Mouse (Mus musculus) spleen, postnatal 0 days (tissue): ENCODE data around the gene Tsr1. TPM values are rescaled to one million over a fixed set of nuclear protein-coding genes. Genes with fewer than 3 reads are reported as not detected.

Experiments
- polyA plus RNA-seq: library from polyadenylated mRNA; unstranded; fragments of >200 nt; fragmentation: Nextera tagmentation; extraction: Ambion mirVana; gene quantifications from 2 replicates; pipeline ENCODE4 v1.2.1, GENCODE M21; 2015

Gene Tsr1
- 22.5 and 23.3 TPM in 2 replicates for polyA plus RNA-seq

DNA sequence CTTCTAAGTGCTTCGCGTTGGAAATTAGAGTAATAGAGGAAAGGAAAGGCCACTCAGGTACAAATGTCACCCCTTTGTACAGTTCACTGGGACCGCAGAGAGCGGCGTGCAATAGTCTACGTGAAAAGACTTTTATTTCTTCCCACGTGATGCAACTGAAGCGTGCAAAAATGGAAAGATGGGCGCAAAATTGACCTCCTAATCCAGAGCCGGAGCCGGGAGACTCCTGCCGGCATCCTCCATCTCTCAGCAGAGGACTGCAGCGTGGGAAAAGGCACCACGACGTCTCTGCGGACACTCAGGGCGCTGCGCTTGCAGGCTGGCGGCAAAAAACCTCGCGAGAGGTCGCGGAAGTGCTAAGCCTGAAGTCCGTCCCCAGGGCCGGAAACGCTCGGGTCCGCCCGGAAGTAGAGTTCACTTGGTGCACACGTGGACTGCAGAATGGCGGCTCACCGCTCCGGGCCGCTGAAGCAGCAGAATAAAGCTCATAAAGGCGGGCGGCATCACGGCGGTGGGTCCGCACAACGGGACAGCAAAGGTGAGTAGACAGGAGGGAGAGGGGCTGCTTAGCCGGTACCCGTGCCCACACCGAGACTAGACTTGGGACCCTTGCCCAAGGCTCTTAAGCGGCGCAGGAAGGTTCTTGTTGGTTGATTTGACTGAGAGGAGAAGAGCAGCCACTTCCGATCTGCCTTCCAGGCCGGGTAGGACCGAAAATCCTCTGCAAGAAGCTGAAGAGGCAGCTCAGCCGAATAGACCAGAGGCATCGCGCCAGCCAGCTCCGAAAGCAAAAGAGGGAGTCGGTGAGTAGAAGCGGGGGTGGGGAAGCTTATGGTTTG lies at the start of gene Tsr1:
Gene Tsr1, plus strand, starts transcription at position 394 of the 839 bp plus-strand sequence.

DNA sequence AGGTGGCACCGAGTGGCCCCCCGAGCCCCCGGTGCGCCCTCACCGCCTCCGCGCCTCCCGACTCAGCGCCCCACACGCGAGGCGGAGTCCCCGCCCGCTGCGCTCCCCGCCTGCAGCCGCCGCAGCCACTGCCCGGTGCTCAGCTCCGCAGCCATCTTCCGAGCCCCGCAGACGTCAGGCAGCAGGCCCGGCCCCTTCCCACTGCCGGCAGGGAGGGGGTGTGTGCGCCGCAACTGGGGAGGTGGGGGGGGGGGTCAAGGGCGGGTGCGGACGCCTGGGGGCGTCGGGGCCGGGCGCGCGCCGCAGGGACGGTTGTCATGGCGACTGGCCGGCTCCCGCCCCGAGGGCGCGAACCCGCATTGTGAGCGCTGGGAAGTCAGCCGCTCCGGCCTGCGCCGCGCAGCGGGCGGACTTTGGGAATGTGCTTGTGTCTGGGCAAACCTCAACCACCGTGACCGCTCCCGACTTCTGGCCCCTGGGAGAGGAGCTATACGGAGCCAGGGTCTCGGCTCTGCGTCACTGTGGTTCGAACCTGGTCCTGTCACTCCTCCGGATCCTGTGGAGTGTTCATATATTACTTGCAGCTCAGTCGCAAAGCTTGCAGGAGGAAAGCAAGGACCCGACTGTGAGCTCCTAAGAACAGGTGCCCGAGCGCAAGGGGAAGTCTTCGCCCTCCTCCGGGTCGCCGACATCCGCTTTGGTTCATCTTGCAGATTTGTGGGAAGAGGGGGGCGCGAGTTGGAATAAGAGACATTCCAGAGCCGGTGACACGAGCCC lies 782 bp upstream of the Tsr1 start, which contains the start of gene Sgsm2:
Gene Sgsm2, minus strand, starts transcription at position 160 of the 777 bp plus-strand sequence.

DNA sequence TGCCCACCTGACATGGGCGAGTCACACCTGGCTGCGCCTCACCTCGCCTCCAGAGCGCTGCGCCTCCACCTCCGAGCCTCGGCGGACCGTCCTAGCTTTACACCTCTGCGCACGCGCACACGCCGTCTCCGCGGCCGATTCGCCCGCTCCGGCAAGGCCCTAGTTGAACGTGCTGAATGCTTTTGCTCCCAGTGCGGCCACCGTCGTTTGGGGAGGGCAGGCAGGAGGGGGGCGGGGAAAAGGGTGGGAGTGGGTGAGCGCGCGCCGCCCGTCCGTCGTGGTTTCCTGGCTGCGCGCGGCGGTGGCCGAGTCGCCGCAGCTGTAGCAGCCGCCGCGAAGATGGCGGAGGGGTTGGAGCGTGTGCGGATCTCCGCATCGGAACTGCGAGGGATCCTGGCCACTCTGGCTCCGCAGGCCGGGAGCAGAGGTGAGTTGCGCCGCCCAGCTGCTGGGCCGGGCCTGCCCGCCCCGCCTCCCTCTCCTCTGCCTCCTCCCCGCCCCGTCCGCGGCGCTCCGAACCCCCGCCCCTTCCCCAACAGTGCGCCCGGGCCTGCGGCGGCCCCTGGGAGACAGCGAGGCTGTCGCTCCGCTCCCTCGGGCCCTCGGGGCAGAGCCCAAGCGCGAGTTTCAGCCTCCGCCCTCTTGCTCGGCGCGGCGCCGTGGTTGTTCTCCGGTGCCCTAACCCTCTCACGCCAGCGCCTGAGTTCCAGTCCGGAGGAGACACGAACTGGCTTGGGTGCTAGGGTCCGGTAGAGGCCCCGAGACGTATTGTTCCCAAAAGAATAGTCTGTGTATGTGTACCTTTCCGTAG lies 27.9 kb downstream of the Tsr1 start, which contains the start of the genes Smg6 and Srr:
Gene Smg6, plus strand, starts transcription at position 247 of the 811 bp plus-strand sequence.
Gene Srr, minus strand, starts transcription at position 372 of the 811 bp plus-strand sequence.

Other genes with a start within 250 kb of the Tsr1 start
- 11.7 and 12.5 TPM in 2 replicates for gene Cluh, start 248.6 kb upstream of the Tsr1 start, polyA plus RNA-seq
- 46.9 and 51.4 TPM in 2 replicates for gene Pafah1b1, start 173.4 kb upstream of the Tsr1 start, polyA plus RNA-seq
- gene Mettl16, start 127.2 kb upstream of the Tsr1 start, polyA plus RNA-seq, result 22.0 and 24.6 TPM in 2 replicates
- gene Mnt, start 67.2 kb upstream of the Tsr1 start, polyA plus RNA-seq, result 3.3 TPM in 2 replicates
- 1.3 and 1.9 TPM in 2 replicates for gene Sgsm2, start 1.0 kb upstream of the Tsr1 start, polyA plus RNA-seq
- gene Smg6, start 27.8 kb downstream of the Tsr1 start, polyA plus RNA-seq, result 9.2 and 10.1 TPM in 2 replicates
- 4.8 and 5.9 TPM in 2 replicates for gene Srr, start 27.9 kb downstream of the Tsr1 start, polyA plus RNA-seq